Mouse (Mus musculus): ENCODE data around the gene Cbx4.
A peak's percentile ranks its signal among the peaks of the same experiment; 100 is the strongest.

Gene Cbx4

GRCm38 (mm10) chr11:119084446-119085278 is 1.4 kb downstream of the Cbx4 start:
- no peak for DNase-seq (ENCODE audit: low spot score)

- no peak for DNase-seq (ENCODE audit: low spot score)
Observed at GRCm38 (mm10) chr11:119083724-119084445, 2.1 kb downstream of the Cbx4 start.

DNA sequence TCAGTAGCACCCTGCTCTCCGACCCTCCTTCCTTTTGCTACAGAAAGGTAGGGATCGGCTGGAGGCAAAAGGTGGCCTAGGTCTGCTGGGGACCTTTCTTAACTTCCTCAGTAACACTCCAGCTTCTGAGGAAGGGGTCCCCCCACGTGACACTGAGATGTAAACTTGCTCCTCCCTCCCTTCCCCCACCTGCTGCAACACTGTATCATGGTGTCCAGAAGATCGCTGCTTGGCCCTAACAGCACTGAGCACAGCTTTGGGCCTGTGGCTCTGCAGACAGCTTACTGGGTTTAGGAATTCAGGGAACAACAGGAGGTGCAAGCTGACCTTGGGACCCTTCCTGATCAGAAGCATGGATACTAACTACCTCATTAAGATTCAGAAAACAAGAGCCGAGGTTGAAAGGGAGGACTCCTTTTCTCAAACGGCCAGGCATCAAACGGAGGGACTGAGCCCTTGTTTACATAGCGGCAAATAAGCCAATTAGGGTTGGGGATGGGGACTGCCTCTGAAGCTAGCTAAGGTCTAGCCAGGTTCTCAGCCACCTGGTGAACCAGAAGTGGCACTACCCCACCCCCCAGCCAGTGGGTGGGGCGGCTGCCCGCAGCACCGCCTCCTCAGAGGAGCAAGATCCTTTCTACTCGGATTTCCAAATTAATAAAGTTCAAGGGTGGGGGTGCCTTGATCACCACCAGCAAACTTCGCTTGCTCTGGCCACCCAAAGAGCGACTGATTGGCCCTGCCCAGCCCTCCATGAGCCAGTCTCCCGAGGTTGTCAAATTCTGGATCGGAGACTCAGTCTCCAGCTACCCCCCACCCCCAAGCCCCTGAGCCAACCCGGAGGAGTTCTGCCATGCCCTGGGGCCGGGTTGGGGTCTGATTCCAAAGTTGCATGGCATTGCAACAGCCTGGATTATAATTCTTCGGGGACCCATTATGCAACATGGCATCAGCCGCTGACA is 3.1 kb downstream of the Cbx4 start:
- DNase-seq (ENCODE audit: low spot score): peak; percentile 83

GRCm38 (mm10) chr11:119081839-119082637 is 4.0 kb downstream of the Cbx4 start:
- DNase-seq (ENCODE audit: low spot score): no peak

DNA sequence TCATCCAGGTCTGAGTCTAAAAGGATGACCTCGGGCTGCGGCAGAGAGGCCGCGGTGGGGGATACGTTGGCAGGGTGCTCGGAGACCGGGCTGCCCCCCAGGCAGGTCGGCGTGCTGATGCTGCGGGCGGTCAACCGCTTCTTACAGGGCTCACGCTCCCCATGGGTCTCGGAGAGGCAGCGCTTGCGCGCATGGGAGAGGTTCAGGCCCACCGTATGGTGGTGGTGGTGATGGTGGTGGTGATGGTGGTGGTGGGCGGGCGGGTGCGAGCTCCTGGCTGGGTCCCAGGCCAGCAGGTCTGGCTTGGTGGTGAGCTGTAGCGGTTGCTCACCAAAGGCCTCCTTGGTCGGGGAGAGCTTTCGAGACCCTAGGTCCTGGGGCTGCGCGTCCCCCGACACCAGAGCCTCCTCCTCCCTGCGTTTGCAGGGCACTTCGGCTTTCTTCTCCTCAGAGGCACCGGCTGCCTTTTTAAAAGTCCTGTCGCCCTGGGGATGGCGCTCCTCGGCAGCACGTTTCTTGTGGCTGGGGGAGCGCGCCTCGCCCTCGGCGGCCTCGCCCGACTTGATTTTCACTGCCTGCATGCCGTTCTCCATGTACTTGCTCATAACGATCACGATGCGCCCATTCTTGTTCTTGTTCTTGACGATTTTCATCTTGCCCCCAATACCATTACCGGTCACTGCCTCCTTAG is 4.7 kb downstream of the Cbx4 start:
- DNase-seq (ENCODE audit: low spot score): no peak

GRCm38 (mm10) chr11:119080461-119081147 is 5.4 kb downstream of the Cbx4 start:
- DNase-seq (ENCODE audit: low spot score): no peak

DNA sequence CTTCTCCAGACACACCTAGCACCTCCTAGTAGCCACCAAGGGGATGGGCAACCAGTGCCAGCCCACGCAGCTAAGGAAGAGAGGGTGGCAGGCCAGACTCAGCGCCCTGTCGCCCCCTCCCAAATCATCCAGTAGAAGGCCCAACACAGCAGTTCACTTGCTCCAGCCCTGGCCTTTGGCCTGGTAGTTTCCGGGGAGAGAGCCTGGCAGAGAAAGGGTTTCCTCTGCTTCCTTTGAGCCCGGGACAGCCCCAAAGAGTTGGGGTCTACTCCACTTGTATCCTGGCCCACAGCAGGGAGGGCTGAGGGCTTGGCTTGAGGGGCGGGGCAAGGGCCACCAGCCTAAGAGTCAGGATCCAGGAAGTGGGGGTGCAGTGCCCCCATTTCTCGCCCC is 6.6 kb downstream of the Cbx4 start:
- DNase-seq (ENCODE audit: low spot score): no peak

GRCm38 (mm10) chr11:119078691-119079444 is 7.2 kb downstream of the Cbx4 start:
- peak; percentile 65 for DNase-seq (ENCODE audit: low spot score)

DNA sequence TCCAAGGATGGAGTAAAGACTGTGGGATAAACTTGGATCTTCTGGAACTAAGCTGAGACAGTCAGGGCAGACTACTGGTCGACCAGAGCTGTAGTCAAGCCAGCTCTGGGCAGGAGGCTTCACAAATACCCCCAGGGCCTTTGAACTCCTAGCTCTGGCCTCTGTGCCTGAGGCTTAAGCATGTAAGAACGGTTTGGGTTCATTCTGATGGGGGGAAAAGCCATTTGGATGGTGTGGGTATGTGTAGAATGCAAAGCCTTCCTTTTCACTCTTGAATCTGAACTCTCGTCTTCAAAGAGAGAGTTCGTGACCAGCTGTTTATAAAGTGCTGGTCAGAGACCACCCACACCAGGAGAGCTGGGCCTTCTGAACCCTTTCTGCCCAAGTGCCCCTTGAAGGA is 8.3 kb downstream of the Cbx4 start:
- DNase-seq (ENCODE audit: low spot score): no peak

- no peak for DNase-seq (ENCODE audit: low spot score)
Observed at GRCm38 (mm10) chr11:119075805-119076204, 10.2 kb downstream of the Cbx4 start.

GRCm38 (mm10) chr11:119073876-119074433 is 12.1 kb downstream of the Cbx4 start:
- no peak for DNase-seq (ENCODE audit: low spot score)

GRCm38 (mm10) chr11:119072986-119073385 is 13.0 kb downstream of the Cbx4 start:
- no peak for DNase-seq (ENCODE audit: low spot score)

GRCm38 (mm10) chr11:119072239-119072638 is 13.8 kb downstream of the Cbx4 start:
- DNase-seq (ENCODE audit: low spot score): no peak

- DNase-seq (ENCODE audit: low spot score): no peak
Observed at GRCm38 (mm10) chr11:119066841-119067240, 19.2 kb downstream of the Cbx4 start.

GRCm38 (mm10) chr11:119059256-119059655 is 26.8 kb downstream of the Cbx4 start:
- DNase-seq (ENCODE audit: low spot score): no peak

DNA sequence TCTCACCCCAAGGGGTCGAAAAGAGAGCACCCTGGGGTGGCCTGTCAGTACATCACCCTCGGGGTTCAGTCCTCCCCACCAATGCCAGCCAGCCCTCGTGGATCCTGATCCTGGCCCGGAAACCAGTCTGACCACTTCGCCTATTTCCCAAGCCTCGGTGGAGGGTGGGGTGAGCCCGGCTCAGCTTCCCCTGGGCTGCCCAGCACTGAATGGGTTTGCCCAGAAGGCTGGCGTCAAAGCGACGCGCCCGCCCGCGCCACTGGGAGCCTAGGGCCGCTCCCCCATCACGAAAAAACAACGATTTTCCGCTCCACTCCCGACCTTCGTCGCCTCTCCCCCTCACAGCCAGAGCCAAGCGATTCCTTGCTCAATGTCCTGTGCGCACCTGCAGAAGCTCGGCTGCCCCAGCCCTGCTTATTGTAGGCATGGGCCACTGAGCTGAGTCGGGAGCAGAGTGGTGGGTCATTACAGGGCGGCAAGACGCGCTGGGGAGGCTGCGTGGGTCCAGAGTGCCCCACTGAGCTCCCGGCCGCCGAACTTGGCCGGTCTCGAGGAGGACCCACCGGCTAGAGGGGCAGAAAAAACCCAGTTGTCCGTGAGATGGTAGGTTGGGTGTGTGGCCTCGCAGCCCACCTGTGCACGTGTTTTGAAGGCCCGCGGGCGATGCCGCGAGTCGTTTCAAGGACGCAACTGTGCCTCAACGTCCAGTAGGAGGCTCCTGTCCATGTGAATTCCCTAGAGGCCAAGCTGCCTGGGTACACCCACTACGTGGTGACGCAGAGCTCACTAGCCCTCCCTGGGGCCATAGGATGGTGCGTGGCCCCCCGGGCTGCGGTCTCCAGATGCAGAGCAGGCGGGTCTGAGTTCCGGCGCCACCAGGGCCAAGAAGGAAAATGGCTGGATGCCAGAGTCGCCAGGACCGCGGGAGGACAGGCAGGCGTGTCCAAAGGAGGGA is 27.7 kb downstream of the Cbx4 start:
- DNase-seq (ENCODE audit: low spot score): no peak

DNA sequence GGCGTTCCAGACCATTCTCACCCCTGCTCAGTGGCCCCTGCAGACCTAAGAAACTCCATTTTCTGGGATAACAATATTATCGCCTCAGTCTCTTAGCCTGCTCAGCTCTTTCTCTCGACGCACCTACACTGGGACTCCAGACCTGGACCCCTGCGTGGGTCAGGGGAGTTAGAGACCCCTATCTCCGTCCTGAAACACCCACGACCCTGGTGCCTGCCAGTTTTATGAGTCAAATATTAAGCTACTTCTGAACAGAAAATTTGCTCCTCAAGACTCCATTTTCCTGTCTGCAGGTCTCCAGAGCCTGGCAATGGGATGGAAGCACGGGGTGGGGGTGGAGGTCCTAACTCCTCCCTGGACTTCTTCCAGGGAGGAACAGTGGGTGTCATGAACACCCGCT is 28.7 kb downstream of the Cbx4 start:
- no peak for DNase-seq (ENCODE audit: low spot score)

Measured in testis, postnatal 14 days (tissue).